Mouse (Mus musculus): Measurements from ENCODE around the gene March6.

March6 gene

GRCm38 (mm10) chr15:31417409-31417795 lies 113.5 kb downstream of the March6 start:
- no peak for DNase-seq (ENCODE audit: extremely low spot score, low spot score)

GRCm38 (mm10) chr15:31415181-31415580 lies 115.7 kb downstream of the March6 start:
- DNase-seq (ENCODE audit: extremely low spot score, low spot score), result no peak

- no peak for DNase-seq (ENCODE audit: extremely low spot score, low spot score)
Measured at GRCm38 (mm10) chr15:31414179-31414898, 116.5 kb downstream of the March6 start.

- no peak for DNase-seq (ENCODE audit: extremely low spot score, low spot score)
Measured at GRCm38 (mm10) chr15:31413662-31414061, 117.2 kb downstream of the March6 start.

GRCm38 (mm10) chr15:31412933-31413332 lies 117.9 kb downstream of the March6 start:
- no peak for DNase-seq (ENCODE audit: extremely low spot score, low spot score)

GRCm38 (mm10) chr15:31412436-31412835 lies 118.4 kb downstream of the March6 start:
- no peak for DNase-seq (ENCODE audit: extremely low spot score, low spot score)

GRCm38 (mm10) chr15:31407490-31407889 lies 123.4 kb downstream of the March6 start:
- DNase-seq (ENCODE audit: extremely low spot score, low spot score), result no peak

- DNase-seq (ENCODE audit: extremely low spot score, low spot score), result no peak
Measured at GRCm38 (mm10) chr15:31406881-31407280, 124.0 kb downstream of the March6 start.

Data from neural tube, embryonic 10.5 days (tissue).